Mouse (Mus musculus) MN1 (cell line): ENCODE data around the gene Itgb5.

ENCODE experiments used
- DNase-seq: peaks from one replicate; pipeline ENCODE4 v3.0.0-alpha.2; 2016; ENCODE audit warnings: low spot score

Itgb5 gene

DNA sequence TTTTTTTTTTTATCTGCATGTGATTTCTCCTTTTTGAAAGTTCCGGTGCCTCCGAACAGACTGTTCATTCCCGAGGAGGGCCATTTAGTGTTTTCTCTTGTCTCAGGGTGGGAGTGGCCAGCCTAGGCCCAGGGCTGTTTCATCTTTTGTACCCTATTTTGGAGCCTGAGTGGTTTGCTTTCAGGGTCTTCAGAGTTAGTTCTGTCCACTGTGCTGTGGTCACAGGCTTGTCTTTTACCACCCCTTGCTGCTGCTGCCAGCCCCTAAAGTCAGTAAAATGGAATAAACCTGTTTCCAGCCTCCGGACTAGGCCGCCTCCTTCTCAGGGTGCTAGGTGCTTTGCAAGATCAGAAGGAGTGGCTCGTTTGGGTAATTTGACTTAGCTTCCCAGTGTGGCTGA, 2.6 kb downstream of the Itgb5 start:
- no peak for DNase-seq

DNA sequence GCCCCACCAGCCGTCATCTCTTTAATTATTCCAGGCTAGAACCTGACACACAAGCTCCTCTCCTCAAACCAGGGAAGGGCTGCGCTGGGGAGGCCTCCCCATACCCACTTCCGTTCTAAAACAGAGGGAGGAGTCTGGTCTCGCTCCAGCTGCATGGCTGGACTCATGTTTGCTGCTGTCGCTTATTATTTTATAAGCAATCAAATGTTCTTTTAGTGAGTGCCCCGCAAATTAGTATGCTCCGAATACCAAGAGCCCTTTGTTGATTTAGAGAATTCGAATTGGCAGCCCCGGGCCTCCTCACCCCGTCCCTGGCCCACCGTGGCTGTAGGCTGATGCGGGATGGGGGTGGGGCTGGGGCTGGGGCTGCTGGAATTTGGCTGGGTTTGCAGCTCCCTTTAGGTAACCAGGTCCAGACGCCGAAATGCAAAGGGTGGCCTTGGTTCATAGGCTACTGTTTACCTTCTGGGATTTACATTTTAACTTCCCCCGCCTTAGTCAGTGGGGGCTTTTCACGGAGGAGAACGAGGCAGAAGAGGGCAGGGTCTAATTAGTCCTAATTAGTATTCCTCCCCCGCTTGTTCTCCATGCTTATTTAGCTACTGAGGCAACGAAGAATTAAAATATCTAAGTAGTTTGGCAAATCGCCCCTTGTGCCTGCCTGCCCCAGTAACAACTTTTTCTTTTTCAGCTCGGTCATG, 3.4 kb downstream of the Itgb5 start:
- DNase-seq, result peak; percentile 22

DNA sequence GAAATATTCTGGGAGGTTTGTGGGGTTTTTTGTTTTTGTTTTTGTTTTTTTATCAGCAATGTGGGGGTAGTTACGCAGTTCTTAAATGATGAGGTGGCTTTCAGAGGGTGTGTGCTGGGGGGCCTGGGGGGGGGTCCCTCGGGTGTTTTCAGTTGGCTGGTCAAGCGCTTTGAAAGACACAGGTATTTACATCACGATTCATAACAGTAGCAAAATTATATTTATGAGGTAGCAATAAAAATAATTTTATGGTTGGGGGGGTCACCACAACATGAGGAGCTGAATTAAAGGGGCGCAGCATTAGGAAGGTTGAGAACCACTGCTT, 3.9 kb downstream of the Itgb5 start:
- DNase-seq, result no peak

DNA sequence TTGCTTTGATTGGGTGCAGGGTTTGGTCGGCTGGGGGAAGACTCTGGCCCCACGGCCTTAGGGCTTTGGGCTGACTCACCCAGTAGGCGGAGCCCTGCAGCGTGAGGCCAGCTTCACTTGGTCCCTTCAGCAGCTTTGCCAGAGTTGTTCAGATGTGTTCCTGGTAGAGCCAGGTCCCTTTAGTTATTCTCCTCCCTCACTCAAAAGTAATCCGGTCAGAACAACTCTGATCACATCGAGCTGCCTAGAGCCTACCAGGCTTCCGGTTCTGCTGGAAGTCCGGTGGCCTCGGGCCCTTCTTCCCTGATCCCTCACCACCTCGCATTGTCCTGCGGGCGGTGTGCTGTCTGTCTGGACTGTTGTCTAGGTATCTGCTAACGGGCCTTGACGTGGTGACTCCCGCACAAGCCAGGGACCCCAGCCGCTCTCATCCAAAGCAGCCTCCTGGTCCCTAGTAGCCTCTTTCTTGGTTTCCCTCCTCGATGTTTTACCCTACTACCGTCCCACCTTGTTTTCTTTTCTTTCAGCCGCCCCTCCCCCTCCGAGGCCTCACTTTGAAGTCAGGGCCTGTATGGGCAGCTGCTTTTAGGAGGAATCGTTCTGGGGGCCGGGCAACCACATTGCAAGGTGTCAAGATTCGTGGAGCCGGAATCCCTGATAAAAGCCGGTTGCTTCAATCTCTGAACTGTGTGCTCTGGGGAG, 4.5 kb downstream of the Itgb5 start:
- peak; percentile 81 for DNase-seq

DNA sequence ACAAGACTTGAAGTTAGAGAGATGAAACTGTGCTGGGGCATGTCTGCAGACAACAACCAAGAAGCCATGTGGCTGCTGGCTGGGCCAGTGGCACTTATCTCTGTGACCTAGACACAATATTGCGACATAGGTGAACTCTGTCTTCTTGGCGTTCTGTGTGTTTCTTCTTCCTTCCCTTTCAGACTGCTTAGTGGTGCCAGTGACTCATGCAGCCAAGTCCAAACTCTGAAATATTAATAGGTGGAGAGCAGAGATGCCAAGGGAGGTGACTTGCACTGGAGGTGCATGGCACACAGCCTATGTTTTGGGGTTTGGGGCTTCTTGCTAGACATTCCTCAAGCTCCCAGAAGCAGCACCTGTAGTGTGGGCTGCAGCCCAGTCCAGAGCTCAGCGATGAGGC, 7.2 kb downstream of the Itgb5 start:
- peak; percentile 14 for DNase-seq

DNA sequence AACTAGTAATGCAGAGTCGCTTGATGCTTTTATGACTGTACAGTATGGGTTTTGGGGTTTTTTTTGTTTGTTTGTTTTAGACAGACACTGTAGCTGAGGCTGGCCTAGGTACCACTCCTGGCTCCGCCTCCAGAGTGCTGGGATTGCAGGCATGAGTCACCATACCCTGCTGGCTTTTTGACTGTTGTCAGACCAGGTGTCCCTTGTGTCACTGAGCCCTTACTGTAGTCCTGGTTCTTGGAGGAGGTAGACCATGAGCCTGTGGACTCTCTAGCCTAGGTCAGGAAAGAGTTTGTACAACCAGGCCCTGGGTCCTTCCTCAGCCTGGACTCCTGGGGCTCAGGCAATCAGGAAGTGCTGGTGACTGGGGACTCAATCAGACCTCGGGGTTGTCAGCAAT, 7.7 kb downstream of the Itgb5 start:
- DNase-seq, result peak; percentile 40

DNA sequence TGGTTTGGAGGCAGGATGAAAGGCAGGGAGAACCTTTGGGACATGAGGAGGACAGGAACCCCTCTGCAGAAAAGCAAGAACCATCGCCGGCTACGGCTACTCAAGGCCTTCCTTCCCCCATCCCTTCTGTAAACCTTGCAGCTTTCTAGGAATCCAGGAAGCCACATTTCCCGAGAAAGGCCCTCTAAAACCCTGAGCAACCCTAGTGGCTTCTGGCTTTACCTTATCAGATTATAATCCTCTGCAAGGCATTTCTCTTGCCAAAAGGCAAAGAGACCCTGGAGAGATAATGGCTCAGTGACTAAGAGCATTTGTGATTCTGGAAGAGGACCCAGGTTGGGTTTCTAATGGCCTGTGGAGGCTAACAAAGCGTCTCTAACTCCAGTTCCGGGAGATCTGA, 11.2 kb downstream of the Itgb5 start:
- DNase-seq, result peak; percentile 46

DNA sequence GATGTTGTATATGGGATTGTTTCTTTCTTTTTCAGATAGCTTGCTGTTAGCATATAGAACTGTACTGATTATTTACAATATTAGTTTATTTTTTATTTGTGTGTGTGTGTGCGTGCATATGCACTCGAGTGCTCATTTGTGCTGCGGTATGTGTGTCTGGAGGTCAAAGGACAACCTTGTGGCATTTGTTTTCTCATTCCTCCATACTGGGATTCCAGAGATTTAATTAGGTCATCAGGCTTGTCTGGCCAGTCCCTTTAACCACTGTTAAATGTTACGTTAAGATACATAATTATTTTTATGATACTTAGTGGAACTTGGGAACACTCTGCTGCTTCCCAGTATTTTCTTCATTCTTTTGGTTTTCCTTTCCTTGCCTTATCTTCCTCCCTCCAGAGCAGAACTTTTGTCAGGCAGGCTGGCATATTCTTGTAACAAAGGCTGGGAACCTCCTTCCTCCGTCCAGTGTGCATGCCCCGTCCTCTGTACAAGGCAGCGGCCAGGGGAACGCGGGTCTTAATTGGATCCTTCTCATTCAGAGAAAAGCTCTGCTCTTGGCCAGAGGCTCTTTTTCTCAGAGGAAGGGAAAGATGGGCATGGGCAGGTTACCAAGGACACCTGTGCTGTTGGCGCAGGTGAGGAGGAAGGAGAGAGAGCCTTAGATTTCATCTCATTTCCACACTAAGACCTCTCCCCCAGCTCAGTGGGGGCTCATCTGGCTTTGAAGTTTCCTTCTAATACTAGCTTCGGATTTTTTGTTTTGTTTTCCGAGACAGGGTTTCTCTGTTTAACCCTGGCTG, 12.8 kb downstream of the Itgb5 start:
- DNase-seq, result no peak

DNA sequence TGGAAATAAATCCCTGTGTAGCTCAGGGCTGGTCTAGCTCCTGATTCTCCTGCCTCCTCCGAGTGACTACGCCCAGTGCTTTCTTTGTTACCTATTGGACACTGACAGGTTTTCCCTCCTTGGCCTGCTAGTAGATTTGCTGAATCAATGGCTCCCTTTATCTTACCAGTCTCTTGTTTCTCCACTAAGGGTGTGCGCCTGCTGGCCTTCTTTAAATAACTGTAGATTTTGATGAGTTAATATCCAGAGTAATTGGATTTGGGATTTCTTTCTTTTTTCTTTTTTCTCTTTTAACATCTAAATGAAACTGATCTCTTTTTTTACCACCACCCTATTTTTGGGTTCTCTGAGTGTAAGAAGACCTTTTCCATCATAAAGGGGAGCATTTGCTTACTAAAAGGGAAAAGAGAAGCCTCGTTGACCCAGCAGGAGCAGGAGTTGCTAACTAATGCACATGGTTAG, 14.7 kb downstream of the Itgb5 start:
- DNase-seq, result no peak

DNA sequence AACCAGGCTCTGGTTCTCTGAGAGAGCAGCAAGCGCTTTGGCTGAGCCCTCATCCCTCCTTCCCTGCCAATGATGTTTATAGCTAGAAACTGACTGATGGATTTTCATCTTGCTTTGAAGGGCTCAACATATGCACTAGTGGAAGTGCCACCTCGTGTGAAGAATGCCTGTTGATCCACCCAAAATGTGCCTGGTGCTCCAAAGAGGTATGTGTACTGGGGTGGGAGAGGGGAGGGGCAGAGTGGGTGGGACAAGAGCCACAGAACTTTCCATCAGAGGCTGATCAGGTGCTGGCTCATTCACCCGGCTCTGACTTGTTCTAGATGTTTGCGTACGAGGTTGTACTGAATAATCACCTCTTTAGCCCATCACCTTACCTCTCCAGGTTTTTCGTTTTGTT, 15.4 kb downstream of the Itgb5 start:
- DNase-seq, result no peak

DNA sequence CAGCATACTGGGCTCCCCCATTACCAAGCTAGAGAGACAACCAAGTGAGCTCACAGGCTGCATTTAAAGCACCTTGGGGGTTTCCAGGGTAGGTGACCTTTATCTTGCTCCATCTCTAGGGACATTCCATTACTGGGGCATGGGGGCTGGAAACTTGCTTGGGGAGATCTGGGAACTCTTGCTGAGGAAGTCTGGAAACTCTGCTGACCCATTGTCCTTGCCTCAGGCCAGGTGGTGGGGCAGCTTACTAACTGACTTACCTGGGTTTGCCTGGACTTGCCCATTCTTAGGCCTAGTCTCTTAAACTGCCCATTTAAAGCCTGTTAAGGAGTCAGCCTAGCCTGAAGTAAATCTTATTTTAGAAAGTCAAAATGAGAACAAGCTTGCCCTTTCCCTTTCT, 23.8 kb downstream of the Itgb5 start:
- DNase-seq, result no peak

DNA sequence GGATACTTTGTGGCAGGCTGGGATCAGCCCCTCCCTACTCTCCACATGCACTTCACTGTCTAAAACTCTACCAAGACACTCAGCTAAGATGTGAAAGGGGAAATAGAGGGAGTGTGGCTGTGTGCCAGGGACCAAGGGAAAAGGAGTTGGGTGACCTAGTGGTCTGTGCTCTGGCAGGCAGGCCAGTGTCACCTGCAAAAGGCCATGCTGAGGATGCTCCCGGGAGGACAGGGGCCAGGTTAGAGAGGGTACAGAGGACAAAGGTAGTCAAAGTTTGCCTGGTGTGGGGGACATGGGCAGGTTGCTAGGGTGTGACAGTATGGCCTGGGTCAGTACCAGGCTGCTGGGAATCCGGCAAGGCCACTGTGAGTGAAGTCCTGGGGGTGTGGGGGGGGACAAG, 29.3 kb downstream of the Itgb5 start:
- no peak for DNase-seq

DNA sequence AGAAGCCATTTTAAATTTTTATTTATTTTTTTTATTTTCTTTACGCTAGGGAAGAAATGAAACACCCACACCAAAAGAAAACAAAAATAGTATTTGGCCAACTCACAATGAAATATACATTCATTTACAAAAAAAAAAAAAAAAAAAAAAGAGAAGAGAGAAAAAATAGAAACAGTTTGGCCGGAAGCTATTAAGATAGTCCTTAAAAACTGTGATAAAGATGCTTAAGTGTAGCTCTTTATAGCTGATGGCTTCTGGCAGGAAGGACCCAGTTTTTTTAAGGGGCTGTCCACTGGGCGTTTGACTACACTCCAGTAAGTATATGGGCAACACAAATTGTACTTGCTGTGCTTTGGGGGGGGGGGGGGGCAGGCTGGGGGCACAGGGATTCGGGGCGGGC, 29.9 kb downstream of the Itgb5 start:
- DNase-seq, result no peak

DNA sequence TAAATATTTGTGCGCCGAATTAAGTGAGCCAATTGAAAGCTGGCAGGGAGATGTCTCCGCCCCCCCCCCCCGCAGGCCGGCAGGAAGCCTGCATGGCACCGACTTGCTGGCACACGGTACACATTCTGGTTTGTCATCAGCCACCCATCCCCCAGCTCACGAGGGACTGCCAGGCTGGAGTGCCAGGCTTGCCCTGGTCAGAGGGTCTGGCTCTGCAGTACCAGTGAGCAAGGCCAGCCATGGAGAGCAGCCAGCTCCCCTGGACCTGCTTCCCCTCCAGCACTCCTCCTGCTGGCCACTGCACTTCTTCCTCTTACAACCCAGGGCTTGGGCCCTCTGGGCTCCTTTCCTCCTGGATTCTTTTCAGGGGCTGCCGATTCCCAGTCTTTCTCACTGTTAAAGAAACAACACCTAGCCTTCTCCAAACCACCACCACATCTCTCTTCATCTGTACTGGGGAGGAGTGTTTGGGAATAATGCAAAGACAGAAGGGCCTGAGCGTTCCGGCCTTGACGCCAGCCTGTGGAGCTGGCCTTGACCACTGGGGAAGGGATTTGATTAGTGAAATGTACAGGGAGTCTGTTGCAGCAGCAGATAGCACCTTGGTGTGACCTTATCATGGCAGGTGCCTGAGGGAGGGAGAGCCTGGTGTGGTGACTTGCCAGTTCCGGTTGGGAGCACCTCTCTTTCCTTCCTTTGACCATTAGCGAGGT, 30.7 kb downstream of the Itgb5 start:
- peak; percentile 95 for DNase-seq

DNA sequence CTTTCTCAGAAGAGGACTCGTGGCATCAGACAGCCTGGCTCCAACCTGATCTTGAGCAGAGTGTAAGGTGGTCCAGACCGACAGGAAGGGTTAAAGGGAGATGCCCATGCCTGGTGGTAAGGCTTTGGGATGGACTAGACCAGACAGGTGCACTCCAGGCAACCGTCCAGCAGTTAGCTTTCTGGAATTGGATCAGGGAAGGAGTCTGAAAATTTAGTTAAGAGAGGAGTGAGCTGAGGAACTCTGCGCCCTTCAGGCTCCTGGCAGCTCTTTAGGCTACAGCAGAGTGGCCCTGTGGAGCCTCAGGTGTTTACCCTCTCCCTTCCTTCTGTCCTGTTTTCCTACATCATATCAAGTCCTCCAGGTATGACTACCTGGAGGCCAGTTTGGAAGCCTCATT, 32.9 kb downstream of the Itgb5 start:
- DNase-seq, result no peak

DNA sequence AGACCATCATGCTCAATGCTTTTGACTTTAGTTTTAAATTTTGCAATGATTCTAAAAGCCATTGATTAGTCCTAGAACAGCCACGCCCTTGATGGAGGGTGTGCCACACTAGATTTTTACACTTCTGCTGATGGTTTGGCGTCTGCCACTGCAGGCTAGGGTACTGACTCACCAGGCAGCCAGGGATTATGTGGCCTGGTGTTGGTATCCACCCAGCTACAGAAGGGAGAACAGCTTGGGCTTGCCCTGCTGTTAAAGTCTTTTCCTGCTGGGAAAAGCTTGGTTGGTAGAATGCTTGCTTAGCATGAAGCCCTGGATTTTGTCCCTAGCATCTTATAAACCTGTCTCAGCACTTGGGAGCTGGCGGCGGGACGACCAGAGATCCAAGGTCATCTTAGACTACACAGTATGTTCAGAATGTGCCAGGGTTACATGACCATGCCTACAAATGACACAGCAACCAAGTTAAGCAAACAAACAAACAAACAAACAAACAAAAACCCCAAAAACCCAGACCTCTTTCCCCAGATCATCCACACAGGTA, 33.8 kb downstream of the Itgb5 start:
- DNase-seq, result no peak

DNA sequence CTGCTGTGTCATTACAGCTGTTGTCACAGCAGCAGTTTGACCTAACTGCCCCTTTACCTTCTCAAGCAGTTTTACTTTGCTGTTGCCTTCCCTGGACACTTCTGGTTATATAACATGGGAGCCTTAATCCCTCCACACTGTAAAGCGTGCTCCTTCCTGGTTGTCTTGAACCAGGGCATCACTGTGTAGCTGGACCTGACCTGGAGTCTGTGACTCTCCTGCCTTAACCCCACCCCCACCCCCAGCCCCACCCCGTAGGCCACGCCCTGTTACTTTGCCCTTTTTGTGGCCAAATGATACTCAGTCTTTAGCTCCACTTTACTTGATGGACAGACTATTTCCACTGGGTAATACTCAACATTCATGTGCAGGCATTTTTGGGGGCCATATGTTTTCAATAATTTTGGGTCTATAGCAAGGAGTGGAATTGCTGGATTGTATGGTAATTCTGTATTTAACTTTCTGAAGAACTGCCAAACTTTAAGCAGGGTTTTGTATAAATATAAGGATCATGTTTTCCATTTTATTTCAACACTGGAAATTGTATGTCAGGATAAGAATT, 40.8 kb downstream of the Itgb5 start:
- no peak for DNase-seq

DNA sequence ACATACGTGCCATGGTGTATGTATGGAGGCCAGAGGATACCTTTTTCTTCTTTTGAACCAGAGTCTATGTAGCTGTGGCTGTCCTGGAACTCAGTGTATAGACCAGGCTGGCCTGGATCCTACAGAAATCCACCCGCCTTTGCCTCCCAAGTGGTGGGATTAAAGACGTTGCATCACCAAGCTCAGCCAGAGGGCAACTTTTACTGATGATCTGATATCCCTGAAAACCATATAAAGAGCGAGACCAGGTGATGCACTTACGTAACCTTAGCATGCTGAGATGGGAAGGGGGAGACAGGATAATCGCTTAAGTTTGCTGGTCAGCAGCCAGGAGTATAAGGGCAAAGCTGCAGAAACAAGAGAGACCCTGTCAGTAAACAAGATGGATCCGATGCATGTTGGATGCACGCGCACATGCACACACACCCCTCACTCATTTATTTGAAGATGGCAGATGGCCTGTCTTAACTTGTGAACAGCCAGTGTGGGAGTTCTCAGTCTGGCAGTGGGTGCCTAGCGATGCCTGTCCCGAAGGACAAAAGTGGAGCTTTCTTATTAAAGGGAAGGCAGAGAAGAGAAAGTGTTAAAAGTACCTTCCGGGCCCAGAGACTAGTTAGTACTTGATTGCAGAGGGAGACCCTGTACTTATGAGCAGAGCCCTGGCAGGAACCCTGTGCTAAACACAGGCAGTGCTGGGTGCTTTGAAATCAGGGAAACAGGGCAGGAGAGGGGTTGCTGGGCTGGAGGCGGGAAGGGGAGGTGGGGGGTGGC, 41.7 kb downstream of the Itgb5 start:
- no peak for DNase-seq

DNA sequence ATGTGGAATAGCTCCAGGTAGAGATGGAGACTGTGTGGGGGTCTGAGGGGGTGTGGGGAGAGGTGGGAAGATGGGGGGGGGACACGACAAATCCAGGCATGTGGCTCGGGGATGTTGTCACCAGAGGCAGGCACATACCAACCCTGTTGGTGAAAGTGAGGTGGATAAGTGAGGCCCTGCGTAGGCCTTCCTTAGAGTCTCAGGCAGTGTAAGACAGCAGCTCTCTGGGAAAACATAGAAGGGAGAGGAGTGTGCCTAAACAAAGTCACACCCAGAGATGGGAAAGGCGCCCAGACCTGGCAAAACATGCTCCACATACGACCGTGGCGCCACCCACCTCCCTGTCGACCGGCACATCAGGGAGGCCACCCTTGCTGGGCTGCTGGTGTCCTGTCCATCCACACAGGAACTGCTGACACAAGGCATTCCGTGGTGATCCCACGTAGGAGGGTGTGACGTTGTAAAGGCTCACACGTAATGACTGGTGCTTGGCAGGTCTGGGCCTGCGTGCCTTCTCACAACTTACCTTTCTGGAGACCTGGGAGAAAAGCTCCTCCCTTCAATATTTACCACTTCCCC, 42.5 kb downstream of the Itgb5 start:
- DNase-seq, result no peak

DNA sequence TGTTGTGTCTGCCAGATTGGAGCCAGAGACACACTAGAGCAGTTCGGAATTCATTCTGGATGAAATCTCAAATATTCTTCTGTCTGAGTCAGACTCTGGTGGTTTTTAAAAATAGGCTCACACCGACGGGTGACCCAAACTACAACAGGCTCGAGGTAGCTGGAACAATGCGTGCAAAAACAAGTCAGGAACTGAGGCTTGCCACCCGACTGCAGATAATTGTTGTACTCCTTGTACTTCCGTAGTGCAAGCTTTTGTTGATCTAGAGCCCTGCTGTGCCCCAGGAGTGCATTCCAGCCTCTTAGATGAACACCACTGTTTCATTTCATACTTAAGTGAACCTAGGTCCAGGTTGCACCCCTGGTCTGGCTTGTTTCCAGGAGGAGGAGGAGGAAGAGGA, 43.8 kb downstream of the Itgb5 start:
- DNase-seq, result no peak
